ENCODE assay signal across 8 mouse cellular contexts in genomic region chr11:101963473-101964291, GRCm38 (mm10). TPM values are rescaled to one million over a fixed set of nuclear protein-coding genes. Genes with fewer than 3 reads are reported as not detected.
A peak's percentile ranks its signal among the peaks of the same experiment; 100 is the strongest.
DNase-seq lines count a peak whose midpoint lies in the region; ATAC-seq and TF ChIP-seq lines count a peak whose summit lies in the region.

No protein-coding gene starts in this region.

- H3K9ac ChIP-seq in hindbrain, embryonic 13.5 days = peak overlapping the region; percentile 77
- H3K9ac ChIP-seq in lung, postnatal 0 days (replicated peaks; ENCODE audit: low read depth) = no peak overlapping the region

- peak; percentile 44; the same call in 1 of the 2 replicates for ATAC-seq in hindbrain, embryonic 13.5 days (ENCODE audit: low FRiP score)
- ATAC-seq in lung, postnatal 0 days = peak; percentile 42
- ATAC-seq in activated CD4-positive, CD25-positive, alpha-beta regulatory T cell, adult 4 months = no peak

- peaks cover 40% of the 10 kb centered on the region for H3K4me1 ChIP-seq in hindbrain, embryonic 13.5 days (replicated peaks)
- H3K4me1 ChIP-seq in lung, postnatal 0 days (ENCODE audit: insufficient read depth, low read depth, low read length) = peaks cover 13% of the 10 kb centered on the region; the same call in 1 of the 2 replicates
- peaks cover 19% of the 10 kb centered on the region for H3K4me1 ChIP-seq in testis, adult 2 months (ENCODE audit: control insufficient read depth, insufficient read depth, low read length)

- no peaks in the 10 kb centered on the region for H3K9me3 ChIP-seq in hindbrain, embryonic 13.5 days
- no peaks in the 10 kb centered on the region for H3K9me3 ChIP-seq in lung, postnatal 0 days (ENCODE audit: low read length)

- no peak for TF ChIP-seq CTCF in lung, postnatal 0 days (IDR thresholded peaks at IDR 0.05)
- TF ChIP-seq CTCF in testis, adult 2 months (IDR thresholded peaks at IDR 0.05; ENCODE audit: control insufficient read depth, insufficient read depth, insufficient replicate concordance, low read depth, low read length) = no peak

- WGBS in hindbrain, embryonic 13.5 days = under 1% methylated on average over 78 of the region's 78 CpGs
- WGBS in lung, postnatal 0 days = 1% methylated on average over 74 of the region's 78 CpGs

- peak overlapping the region; percentile 55 for H3K4me3 ChIP-seq in hindbrain, embryonic 13.5 days
- H3K4me3 ChIP-seq in lung, postnatal 0 days (ENCODE audit: low read depth, low read length) = peak overlapping the region; percentile 40
- peak overlapping the region; percentile 79 for H3K4me3 ChIP-seq in testis, adult 2 months (ENCODE audit: control insufficient read depth, low read depth, low read length)

- TF ChIP-seq POLR2A in testis, adult 2 months (IDR thresholded peaks at IDR 0.05; ENCODE audit: control insufficient read depth, low read depth, low read length) = peak; percentile 43; the same call in 1 of the 2 replicates

- TF ChIP-seq EP300 in lung, postnatal 0 days (IDR thresholded peaks at IDR 0.05) = no peak

- H3K27ac ChIP-seq in hindbrain, embryonic 13.5 days = no peak overlapping the region
- H3K27ac ChIP-seq in lung, postnatal 0 days (ENCODE audit: low read length) = no peak overlapping the region
- no peak overlapping the region for H3K27ac ChIP-seq in testis, adult 2 months (ENCODE audit: control insufficient read depth, insufficient read depth, low read depth, low read length)

- no peaks in the 10 kb centered on the region for H3K36me3 ChIP-seq in hindbrain, embryonic 13.5 days
- no peaks in the 10 kb centered on the region for H3K36me3 ChIP-seq in lung, postnatal 0 days (ENCODE audit: insufficient read depth, low read length)
- no peaks in the 10 kb centered on the region for H3K36me3 ChIP-seq in testis, adult 2 months (ENCODE audit: control insufficient read depth, insufficient read depth, low read length)

- H3K27me3 ChIP-seq in hindbrain, embryonic 13.5 days = peaks cover 92% of the 10 kb centered on the region
- H3K27me3 ChIP-seq in lung, postnatal 0 days (replicated peaks; ENCODE audit: insufficient read depth, low read length) = peaks cover 43% of the 10 kb centered on the region
- H3K27me3 ChIP-seq in testis, adult 2 months (ENCODE audit: control insufficient read depth, insufficient read depth, low read length) = peaks cover 2% of the 10 kb centered on the region

- H3K4me2 ChIP-seq in hindbrain, embryonic 13.5 days = peak overlapping the region; percentile 94
- H3K4me2 ChIP-seq in lung, postnatal 0 days (replicated peaks; ENCODE audit: low read depth, low read length) = peak overlapping the region; percentile 73

- DNase-seq in cerebellum, postnatal 25 days = peak; percentile 65 to 70
- DNase-seq in cerebellum, adult 8-10 months = no peak
- DNase-seq in B cell, adult 2 months = peak; percentile 41 to 50
- DNase-seq in embryo, embryonic 9.5 days (ENCODE audit: extremely low spot score) = peak; percentile 68
- DNase-seq in lung, postnatal 0 days (ENCODE audit: low spot score) = peak; percentile 23

RNA-seq across cellular contexts. Expression of gene Sost, which starts 3.1 kb away (rescaled TPM):
- 0.42 TPM in 1 of 2 replicates, not detected in the other for polyA plus RNA-seq in hindbrain, embryonic 13.5 days (2015; fragmentation: Nextera tagmentation; extraction: Ambion mirVana)
- polyA plus RNA-seq in lung, postnatal 0 days (2015; fragmentation: Nextera tagmentation; extraction: Ambion mirVana) = 0.06 TPM in 1 of 2 replicates, not detected in the other
- polyA plus RNA-seq in testis, adult 2 months (2012; rRNA removed) = 2.4 and 6.4 TPM in 2 replicates
- not detected for polyA plus RNA-seq in activated CD4-positive, CD25-positive, alpha-beta regulatory T cell, adult 4 months (2017; shearing (Covaris generic))

RNA-seq across cellular contexts. Expression of gene Cfap97d1, which starts 20.4 kb away (rescaled TPM):
- polyA plus RNA-seq in hindbrain, embryonic 13.5 days (2015; fragmentation: Nextera tagmentation; extraction: Ambion mirVana) = not detected in 2 replicates
- 0.20 TPM in 1 of 2 replicates, not detected in the other for polyA plus RNA-seq in lung, postnatal 0 days (2015; fragmentation: Nextera tagmentation; extraction: Ambion mirVana)
- 72.2 and 94.1 TPM in 2 replicates for polyA plus RNA-seq in testis, adult 2 months (2012; rRNA removed)
- polyA plus RNA-seq in activated CD4-positive, CD25-positive, alpha-beta regulatory T cell, adult 4 months (2017; shearing (Covaris generic)) = not detected

RNA-seq across cellular contexts. Expression of gene Dusp3, which starts 23.1 kb away (rescaled TPM):
- polyA plus RNA-seq in hindbrain, embryonic 13.5 days (2015; fragmentation: Nextera tagmentation; extraction: Ambion mirVana) = 15.4 and 16.0 TPM in 2 replicates
- 78.2 and 80.0 TPM in 2 replicates for polyA plus RNA-seq in lung, postnatal 0 days (2015; fragmentation: Nextera tagmentation; extraction: Ambion mirVana)
- polyA plus RNA-seq in testis, adult 2 months (2012; rRNA removed) = 249 and 266 TPM in 2 replicates
- polyA plus RNA-seq in activated CD4-positive, CD25-positive, alpha-beta regulatory T cell, adult 4 months (2017; shearing (Covaris generic)) = 1 to 10 TPM; 1.3 to 1.9 TPM

Comparison
In these comparisons a context has a peak if more than half of its experiments do, and no peak if none do; other contexts are left out.
1. RNA of gene Cfap97d1, which starts 20.4 kb away (polyA plus RNA-seq): 72.2 to 94.1 TPM in testis, adult 2 months; not detected in hindbrain, embryonic 13.5 days, 0.20 TPM in lung, postnatal 0 days and not detected in activated CD4-positive, CD25-positive, alpha-beta regulatory T cell, adult 4 months; every median in the first group is over 10 times any median in the second.
2. Peak in every context shown above with its lines, with median percentiles within 50 percentile points of each other: H3K4me3 ChIP-seq.